Mouse (Mus musculus) neutrophil, adult 65 days (primary cell): ENCODE results near the gene Ift20. TPM values are rescaled to one million over a fixed set of nuclear protein-coding genes. Genes with fewer than 3 reads are reported as not detected.

Source experiments
- total RNA-seq: library from RNA; stranded (reverse); gene quantifications from 2 replicates; pipeline ENCODE4 v1.2.4, GENCODE M21; 2023

Gene Ift20
- total RNA-seq, result 24.9 and 28.1 TPM in 2 replicates

GRCm38 (mm10) chr11:78536080-78536689 is at the start of gene Ift20, which contains the start of gene Tnfaip1:
Gene Ift20, plus strand, starts transcription at chr11:78536361.
Gene Tnfaip1, minus strand, starts transcription at chr11:78536332.

GRCm38 (mm10) chr11:78497544-78498522 is 38.3 kb upstream of the Ift20 start, which contains the start of gene Sarm1:
Gene Sarm1, minus strand, starts transcription at chr11:78497754.

GRCm38 (mm10) chr11:78499004-78499403 is 37.2 kb upstream of the Ift20 start, which contains the start of gene Vtn:
Gene Vtn, plus strand, starts transcription at chr11:78499091.

DNA sequence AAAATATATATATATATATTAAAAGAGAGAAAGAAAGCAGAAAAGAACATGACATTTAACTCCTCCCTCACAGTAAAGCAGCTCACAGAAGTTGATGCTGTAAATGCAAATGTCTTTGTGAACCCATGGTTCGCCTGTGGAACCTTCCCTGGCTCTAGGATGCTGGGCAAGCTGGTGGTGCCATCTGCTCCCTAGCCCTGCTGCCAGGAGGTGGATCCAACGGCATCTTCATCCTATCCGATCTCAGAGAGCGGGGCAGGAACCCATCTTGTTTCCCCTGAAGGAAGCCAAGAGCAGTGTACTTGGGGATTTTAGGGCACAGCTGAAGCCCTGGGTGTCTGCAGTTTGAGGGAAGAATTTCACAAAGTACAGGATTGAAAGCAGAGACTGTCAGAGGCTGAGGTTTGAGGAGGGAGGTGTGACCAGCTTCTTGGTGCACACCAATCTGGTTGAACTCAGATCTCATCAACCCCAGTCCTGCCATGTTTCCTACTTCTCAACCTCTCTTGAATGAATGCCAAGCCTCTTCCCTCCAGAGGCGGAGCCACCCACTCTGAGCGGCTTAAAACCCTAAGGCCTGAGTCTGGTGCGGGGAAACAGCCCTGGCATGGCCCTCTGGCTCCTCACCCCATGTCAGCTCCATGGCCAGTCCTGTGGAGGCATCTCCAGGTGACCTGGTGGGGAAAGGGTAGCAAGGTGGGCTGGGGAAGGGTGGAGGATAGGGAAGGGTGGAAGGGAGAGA is 33.1 kb upstream of the Ift20 start, which contains the start of gene Sebox:
Gene Sebox (plus strand): TSS at position 539 of the 742 bp plus-strand sequence.

GRCm38 (mm10) chr11:78512025-78512957 is 23.9 kb upstream of the Ift20 start, which contains the start of the genes Tmem199 and Poldip2:
Gene Tmem199, minus strand, starts transcription at chr11:78512172.
Gene Poldip2, plus strand, starts transcription at chr11:78512193.

DNA sequence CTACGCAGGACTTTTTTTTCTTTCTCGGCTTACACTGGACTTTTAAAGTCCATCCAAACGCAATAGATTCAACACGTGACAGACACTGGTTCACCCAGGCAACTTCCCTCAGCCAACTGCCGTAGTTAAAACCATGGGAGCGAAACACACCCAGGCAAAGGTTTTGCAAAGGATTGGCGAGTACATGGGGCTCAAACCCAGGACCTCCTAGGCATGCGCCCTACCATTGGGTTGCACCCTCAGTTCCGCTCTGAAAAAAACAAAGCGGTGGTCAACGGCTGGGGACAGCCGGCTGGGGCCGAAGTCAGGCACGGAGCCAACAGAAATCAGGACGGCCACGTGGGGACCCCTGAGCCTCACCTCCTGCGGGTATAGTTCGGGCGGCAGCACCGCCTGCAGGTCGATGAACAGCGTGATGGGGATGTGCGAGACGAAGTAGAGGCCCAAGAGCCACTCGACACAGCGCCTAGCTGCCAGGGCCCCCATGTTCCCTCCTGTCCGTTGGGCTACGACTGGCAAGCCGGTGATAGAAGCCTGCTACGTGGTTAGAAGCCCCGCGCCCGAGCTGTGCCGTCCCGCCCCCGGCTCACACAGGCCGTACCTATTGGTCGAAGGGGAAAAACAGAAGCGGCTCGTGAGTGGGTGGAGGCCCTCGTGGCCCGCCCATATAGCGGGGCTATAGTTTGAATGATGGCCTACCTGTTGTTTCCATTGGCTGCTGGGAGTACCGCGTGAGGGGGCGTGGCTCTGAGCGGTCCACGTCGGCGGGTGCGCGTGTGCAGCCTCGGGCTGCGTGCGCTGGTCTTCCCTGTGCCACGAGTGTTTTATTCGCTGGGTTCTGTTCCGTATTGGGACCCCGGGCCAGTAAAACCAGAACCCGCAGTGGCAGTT is 14.3 kb downstream of the Ift20 start, which contains the start of gene Tmem97:
Gene Tmem97 (minus strand): TSS at position 610 of the 891 bp plus-strand sequence.

Other genes starting within 250 kb of the Ift20 start
- not detected in 2 replicates for gene BC030499, start 245.5 kb upstream of the Ift20 start, total RNA-seq
- gene Spag5, start 234.8 kb upstream of the Ift20 start, total RNA-seq, result 61.2 and 103 TPM in 2 replicates
- 2.1 and 2.5 TPM in 2 replicates for gene Aldoc, start 213.4 kb upstream of the Ift20 start, total RNA-seq
- 34.3 and 40.8 TPM in 2 replicates for gene Pigs, start 207.9 kb upstream of the Ift20 start, total RNA-seq
- 115 and 123 TPM in 2 replicates for gene Unc119, start 192.9 kb upstream of the Ift20 start, total RNA-seq
- not detected in 2 replicates for gene Foxn1, start 149.8 kb upstream of the Ift20 start, total RNA-seq
- gene Slc13a2, start 114.1 kb upstream of the Ift20 start, total RNA-seq, result not detected in 2 replicates
- gene Slc46a1, start 70.7 kb upstream of the Ift20 start, total RNA-seq, result 0.47 and 0.86 TPM in 2 replicates
- gene Sarm1, start 38.6 kb upstream of the Ift20 start, total RNA-seq, result 0.09 and 0.60 TPM in 2 replicates
- not detected in 2 replicates for gene Vtn, start 37.3 kb upstream of the Ift20 start, total RNA-seq
- not detected in 2 replicates for gene Sebox, start 32.9 kb upstream of the Ift20 start, total RNA-seq
- gene Tmem199, start 24.2 kb upstream of the Ift20 start, total RNA-seq, result 12.7 and 18.9 TPM in 2 replicates
- 14.5 and 18.5 TPM in 2 replicates for gene Poldip2, start 24.2 kb upstream of the Ift20 start, total RNA-seq
- gene Tnfaip1, start within 50 bp of the Ift20 start, total RNA-seq, result 6.4 and 8.4 TPM in 2 replicates
- 7.9 and 9.4 TPM in 2 replicates for gene Tmem97, start 14.4 kb downstream of the Ift20 start, total RNA-seq
- gene Nlk, start 161.0 kb downstream of the Ift20 start, total RNA-seq, result 13.5 and 17.3 TPM in 2 replicates
- 2.3 and 5.2 TPM in 2 replicates for gene Ccnq, start 215.4 kb downstream of the Ift20 start, total RNA-seq